Mouse (Mus musculus) kidney, embryonic 14.5 days (tissue): ENCODE measurements around the gene Rpl41. TPM values are rescaled to one million over a fixed set of nuclear protein-coding genes. Genes with fewer than 3 reads are reported as not detected.

ENCODE experiments used
- ATAC-seq: fragments of 200-750 bp; cut with Nextera tagmentation; 2 replicates; pipeline ENCODE4 v1.8.0; 2017; ENCODE audit warnings: moderate number of reproducible peaks, mild to moderate bottlenecking, moderate TSS enrichment, moderate library complexity; ENCODE audit not compliant: low FRiP score, low TSS enrichment
- H3K27ac ChIP-seq: fragments of 300-500 bp; sonication (generic); 2 replicates; pipeline ENCODE4 v1.5.1; 2014; ENCODE audit warnings: low read depth, mild to moderate bottlenecking, low read length, moderate library complexity, mixed read lengths
- H3K27me3 ChIP-seq: fragments of 300-500 bp; sonication (generic); 2 replicates; pipeline ENCODE4 v1.6.1; 2014; ENCODE audit warnings: mild to moderate bottlenecking, low read length; ENCODE audit not compliant: control insufficient read depth, insufficient read depth
- H3K36me3 ChIP-seq: fragments of 300-500 bp; sonication (generic); 2 replicates; pipeline ENCODE4 v1.6.1; 2014; ENCODE audit warnings: low read length, mixed read lengths; ENCODE audit not compliant: control insufficient read depth, insufficient read depth
- H3K4me1 ChIP-seq: fragments of 300-500 bp; sonication (generic); 2 replicates; pipeline ENCODE4 v1.6.1; 2014; ENCODE audit warnings: low read length, mixed read lengths; ENCODE audit not compliant: control insufficient read depth, insufficient read depth
- H3K4me2 ChIP-seq: fragments of 300-500 bp; sonication (generic); replicated peaks from 2 replicates; pipeline ENCODE4 v1.6.1; 2014; ENCODE audit warnings: low read depth, mild to moderate bottlenecking, low read length
- H3K4me3 ChIP-seq: fragments of 300-500 bp; sonication (generic); 2 replicates; pipeline ENCODE4 v1.5.1; 2014; ENCODE audit warnings: mild to moderate bottlenecking, low read length
- H3K9ac ChIP-seq: fragments of 300-500 bp; sonication (generic); 2 replicates; pipeline ENCODE4 v1.6.1; 2014; ENCODE audit warnings: low read depth, mild to moderate bottlenecking, low read length, moderate library complexity
- H3K9me3 ChIP-seq: fragments of 300-500 bp; sonication (generic); 2 replicates; pipeline ENCODE4 v1.6.1; 2016; ENCODE audit warnings: low read length; ENCODE audit not compliant: control insufficient read depth
- WGBS: fragments of 180-500 bp; shearing (Covaris S2); extraction: QIAGEN DNeasy Blood & Tissue Kit; methylation state at CpG from one replicate; pipeline ENCODE4 v1.1.7; 2014; 5-methylcytosine and 5-hydroxymethylcytosine counted together
- polyA plus RNA-seq: library from polyadenylated mRNA; unstranded; fragments of >200 nt; fragmentation: Nextera tagmentation; extraction: Ambion mirVana; gene quantifications from 2 replicates; pipeline ENCODE4 v1.2.1, GENCODE M21; 2014

Gene Rpl41
- polyA plus RNA-seq, 1 experiment from 2014 or later = 4,683 TPM

DNA sequence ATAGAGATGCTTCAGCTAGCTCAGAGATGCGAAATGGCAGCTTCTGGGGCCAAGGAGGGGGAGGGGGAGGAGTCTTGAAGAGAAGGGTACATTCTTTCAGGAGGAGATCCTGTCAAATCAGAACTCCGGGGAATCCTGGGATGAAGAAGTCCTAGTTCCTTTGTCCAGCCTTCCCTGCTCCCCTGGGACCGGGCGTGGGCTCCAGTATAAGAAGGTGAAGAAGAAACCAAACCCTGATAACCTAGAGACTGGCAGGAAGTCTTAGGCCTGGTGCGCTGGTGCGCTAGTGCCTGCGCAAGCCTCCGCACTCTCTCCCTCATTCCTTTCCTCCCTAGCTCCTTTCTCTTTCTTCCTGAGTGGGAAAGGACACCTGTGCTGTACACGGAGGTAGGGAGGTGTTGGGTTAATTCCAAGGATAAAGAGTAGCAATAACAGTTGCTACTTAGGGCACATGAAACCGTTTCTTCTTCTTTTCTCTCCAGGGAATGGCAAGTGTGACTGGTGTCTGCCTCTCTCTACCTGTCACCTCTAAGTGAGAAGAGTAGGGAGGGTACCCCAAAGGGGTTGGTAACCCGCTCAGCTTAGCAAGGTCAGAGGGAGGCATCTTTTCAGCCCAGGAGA, 24.9 kb downstream of the Rpl41 start:
- Histone ChIP-seq H3K4me3 (peak overlapping the region; percentile 70), H3K27ac (no peak overlapping the region), H3K9me3 (no peaks in the 10 kb centered on the region), H3K27me3 (peaks cover 7% of the 10 kb centered on the region), H3K4me2 (peak overlapping the region; percentile 99), H3K36me3 (peaks cover 3% of the 10 kb centered on the region; the same call in 1 of the 2 replicates), H3K9ac (peak overlapping the region; percentile 61; the same call in 1 of the 2 replicates), H3K4me1 (0 out of 2 replicates have a peak, but pooled peaks cover 8% of the 10 kb centered on the region)
- ATAC-seq = no peak
- WGBS = 7% methylated on average over 11 of the region's 11 CpGs

DNA sequence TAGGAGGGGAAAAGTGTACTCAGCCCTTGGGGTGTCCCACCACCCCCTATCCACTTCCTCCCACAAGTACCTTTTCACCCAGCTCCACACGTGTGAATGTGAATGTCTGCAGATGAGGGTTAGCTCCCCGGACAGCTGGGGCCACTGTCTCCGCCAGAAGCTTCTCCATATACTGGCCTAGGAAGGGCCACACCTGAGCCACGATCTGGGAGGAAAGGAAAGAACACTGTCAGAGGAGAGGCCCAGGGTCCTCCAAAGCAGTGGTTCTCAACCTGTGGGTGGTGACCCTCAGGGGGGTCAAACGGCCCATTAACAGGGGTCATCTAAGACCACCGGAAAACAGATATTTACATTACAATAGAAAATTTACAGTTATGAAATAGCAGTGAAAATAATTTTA, 26.8 kb downstream of the Rpl41 start:
- no peak for ATAC-seq
- WGBS = 80% methylated on average over 6 of the region's 6 CpGs
- no peaks in the 10 kb centered on the region for H3K9me3 ChIP-seq
- H3K9ac ChIP-seq = no peak overlapping the region
- H3K4me3 ChIP-seq = no peak overlapping the region
- H3K36me3 ChIP-seq = peaks cover 6% of the 10 kb centered on the region; the same call in 1 of the 2 replicates
- no peak overlapping the region for H3K27ac ChIP-seq
- 0 out of 2 replicates have a peak, but pooled peaks cover 8% of the 10 kb centered on the region for H3K4me1 ChIP-seq
- H3K4me2 ChIP-seq = no peak overlapping the region
- peaks cover 7% of the 10 kb centered on the region for H3K27me3 ChIP-seq

DNA sequence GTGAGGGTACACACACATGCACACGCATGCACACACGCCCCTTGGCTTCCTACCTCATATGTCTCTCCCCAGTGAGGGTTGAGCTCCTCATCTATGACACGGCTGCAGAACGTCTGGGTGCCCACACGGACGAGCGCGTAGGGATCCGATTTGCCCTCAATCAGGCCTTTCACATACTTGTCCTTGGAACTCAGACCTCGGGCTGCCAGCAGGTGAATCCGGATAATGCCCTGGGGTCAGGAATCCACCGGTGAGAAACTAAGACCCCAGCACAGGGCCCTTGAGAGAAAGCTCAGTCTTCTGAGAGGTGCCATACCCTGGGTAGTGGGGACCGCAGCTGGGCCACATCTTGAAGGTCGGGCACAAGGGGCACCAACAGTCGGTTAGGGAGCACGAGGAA, 28.5 kb downstream of the Rpl41 start:
- no peak for ATAC-seq
- Histone ChIP-seq H3K27ac (no peak overlapping the region), H3K36me3 (peaks cover 6% of the 10 kb centered on the region; the same call in 1 of the 2 replicates), H3K9ac (no peak overlapping the region), H3K27me3 (peaks cover 15% of the 10 kb centered on the region), H3K4me3 (no peak overlapping the region), H3K4me1 (0 out of 2 replicates have a peak, but pooled peaks cover 8% of the 10 kb centered on the region), H3K9me3 (no peaks in the 10 kb centered on the region), H3K4me2 (no peak overlapping the region)
- WGBS = 85% methylated on average over 16 of the region's 16 CpGs

DNA sequence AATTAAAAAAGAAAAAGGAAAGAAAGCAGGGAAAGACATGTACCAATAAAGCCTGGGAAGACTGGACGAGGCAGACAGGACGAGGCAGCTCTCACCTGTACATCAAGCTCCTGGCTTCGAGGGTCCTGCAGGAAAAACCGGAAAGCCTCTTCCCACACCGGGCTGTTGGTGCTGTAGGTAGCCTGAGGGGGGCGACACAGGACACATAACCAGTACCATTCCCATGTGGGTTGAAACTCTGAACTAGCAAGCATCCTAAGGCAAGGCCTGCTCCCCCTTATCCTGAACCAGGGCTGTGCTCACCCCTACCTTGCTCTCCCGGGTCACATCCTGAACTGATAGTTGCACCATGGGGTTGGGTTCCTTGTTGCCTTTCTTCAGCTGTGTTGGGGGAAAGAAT, 30.3 kb downstream of the Rpl41 start:
- Histone ChIP-seq H3K27ac (no peak overlapping the region), H3K27me3 (peaks cover 10% of the 10 kb centered on the region), H3K4me1 (0 out of 2 replicates have a peak, but pooled peaks cover 3% of the 10 kb centered on the region), H3K9ac (no peak overlapping the region), H3K4me3 (no peak overlapping the region), H3K4me2 (no peak overlapping the region), H3K9me3 (no peaks in the 10 kb centered on the region), H3K36me3 (peaks cover 6% of the 10 kb centered on the region; the same call in 1 of the 2 replicates)
- ATAC-seq = no peak
- WGBS = 76% methylated on average over 7 of the region's 7 CpGs

DNA sequence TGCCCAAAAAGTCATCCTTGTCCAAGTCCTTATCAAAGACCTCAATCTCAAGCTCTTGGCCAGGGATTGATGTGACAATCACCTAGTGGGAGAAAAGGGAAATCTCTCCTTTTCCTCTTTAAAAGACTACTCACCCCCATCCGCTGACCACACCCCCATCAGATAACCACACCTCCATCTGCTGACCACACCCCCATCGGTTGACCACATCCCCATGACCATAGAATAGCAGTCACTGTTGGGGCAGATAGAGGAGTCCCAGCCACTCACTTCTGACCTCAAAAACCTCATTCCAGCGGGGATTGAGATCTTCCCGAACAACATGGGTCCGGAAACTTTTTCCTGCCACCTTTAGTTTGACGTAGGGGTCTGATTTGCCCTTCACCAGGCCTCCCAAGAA, 32.4 kb downstream of the Rpl41 start:
- Histone ChIP-seq H3K9me3 (no peaks in the 10 kb centered on the region), H3K27ac (no peak overlapping the region), H3K4me1 (0 out of 2 replicates have a peak, but pooled peaks cover 3% of the 10 kb centered on the region), H3K36me3 (peaks cover 9% of the 10 kb centered on the region; the same call in 1 of the 2 replicates), H3K27me3 (peaks cover 8% of the 10 kb centered on the region), H3K4me3 (no peak overlapping the region), H3K4me2 (no peak overlapping the region), H3K9ac (no peak overlapping the region)
- 25% methylated on average over 6 of the region's 6 CpGs for WGBS
- ATAC-seq = no peak

DNA sequence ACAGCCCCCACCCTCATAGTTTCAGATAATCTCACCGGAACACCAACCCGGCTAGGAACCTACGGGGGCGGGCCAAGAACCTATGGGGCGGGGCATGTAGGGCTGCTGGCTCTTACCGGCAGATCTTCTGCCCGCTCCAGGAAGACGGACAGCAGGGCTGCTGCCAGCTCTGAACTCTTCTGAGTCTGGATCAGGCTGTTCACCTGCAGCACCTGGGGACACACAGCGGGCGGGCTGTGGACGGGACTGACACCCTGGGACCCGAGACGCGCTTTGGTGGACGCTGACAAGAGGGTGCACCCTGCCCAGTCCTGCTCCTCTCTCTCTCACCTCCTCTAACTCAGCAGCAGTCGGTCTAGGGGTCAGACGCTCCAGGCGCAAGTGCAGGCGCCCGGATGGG, 33.1 kb downstream of the Rpl41 start:
- H3K4me1 ChIP-seq = 0 out of 2 replicates have a peak, but pooled peaks cover 3% of the 10 kb centered on the region
- 0 out of 2 replicates have a peak overlapping the region, but pooled peaks have one; percentile 28 for H3K9ac ChIP-seq
- 23% methylated on average over 20 of the region's 20 CpGs for WGBS
- H3K4me2 ChIP-seq = peak overlapping the region; percentile 27
- 0 out of 2 replicates have a peak, but pooled peaks have one; percentile 33 for ATAC-seq
- H3K9me3 ChIP-seq = no peaks in the 10 kb centered on the region
- H3K27me3 ChIP-seq = peaks cover 8% of the 10 kb centered on the region
- H3K27ac ChIP-seq = no peak overlapping the region
- H3K36me3 ChIP-seq = peaks cover 11% of the 10 kb centered on the region; the same call in 1 of the 2 replicates
- peak overlapping the region; percentile 13; the same call in 1 of the 2 replicates for H3K4me3 ChIP-seq

DNA sequence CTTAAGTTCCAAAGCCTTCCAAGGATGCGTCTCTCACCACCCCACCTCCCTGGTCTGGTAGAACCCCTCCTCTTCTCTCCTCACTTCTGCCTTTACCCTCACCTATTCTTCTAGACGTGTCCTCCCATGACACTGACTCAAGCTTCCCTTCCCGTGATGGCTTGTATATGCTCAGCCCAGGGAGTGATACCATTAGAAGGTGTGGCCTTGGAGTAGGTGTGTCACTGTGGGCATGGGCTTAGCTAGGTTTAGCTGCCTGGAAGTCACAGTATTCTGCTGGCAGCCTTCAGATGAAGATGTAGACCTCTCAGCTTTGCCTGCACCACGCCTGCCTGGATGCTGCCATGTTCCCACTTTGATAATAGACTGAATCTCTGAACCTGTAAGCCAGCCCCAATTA, 34.1 kb downstream of the Rpl41 start:
- no peak for ATAC-seq
- Histone ChIP-seq H3K4me1 (0 out of 2 replicates have a peak, but pooled peaks cover 3% of the 10 kb centered on the region), H3K4me2 (no peak overlapping the region), H3K27me3 (peaks cover 8% of the 10 kb centered on the region), H3K4me3 (no peak overlapping the region), H3K36me3 (peaks cover 11% of the 10 kb centered on the region; the same call in 1 of the 2 replicates), H3K9me3 (no peaks in the 10 kb centered on the region), H3K9ac (no peak overlapping the region), H3K27ac (no peak overlapping the region)
- 88% methylated on average over 4 of the region's 4 CpGs for WGBS

DNA sequence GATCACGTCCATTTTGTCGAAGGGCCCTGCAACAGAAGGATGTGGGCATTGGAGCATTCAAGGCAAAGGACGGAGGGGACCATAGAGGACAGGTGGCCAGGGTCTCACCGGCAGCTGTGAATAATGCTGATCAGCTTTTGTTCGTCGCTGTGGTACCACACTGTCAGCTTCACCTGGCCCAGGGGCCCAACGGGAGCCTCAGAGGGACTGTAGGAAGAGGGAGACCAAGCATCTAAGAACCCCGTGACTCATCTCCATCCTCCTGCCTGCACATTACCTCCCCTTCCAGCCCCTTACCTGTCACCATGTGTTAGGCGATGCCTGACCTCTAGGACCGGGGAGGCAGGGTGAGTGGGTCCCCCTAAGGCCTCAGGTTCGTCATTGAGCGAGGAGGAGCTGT, 37.3 kb downstream of the Rpl41 start:
- no peak overlapping the region for H3K4me2 ChIP-seq
- ATAC-seq = no peak
- 82% methylated on average over 12 of the region's 12 CpGs for WGBS
- H3K27ac ChIP-seq = no peak overlapping the region
- H3K4me3 ChIP-seq = no peak overlapping the region
- H3K36me3 ChIP-seq = peaks cover 5% of the 10 kb centered on the region; the same call in 1 of the 2 replicates
- H3K4me1 ChIP-seq = 0 out of 2 replicates have a peak, but pooled peaks cover 3% of the 10 kb centered on the region
- H3K9me3 ChIP-seq = no peaks in the 10 kb centered on the region
- H3K27me3 ChIP-seq = peaks cover 8% of the 10 kb centered on the region
- H3K9ac ChIP-seq = no peak overlapping the region

DNA sequence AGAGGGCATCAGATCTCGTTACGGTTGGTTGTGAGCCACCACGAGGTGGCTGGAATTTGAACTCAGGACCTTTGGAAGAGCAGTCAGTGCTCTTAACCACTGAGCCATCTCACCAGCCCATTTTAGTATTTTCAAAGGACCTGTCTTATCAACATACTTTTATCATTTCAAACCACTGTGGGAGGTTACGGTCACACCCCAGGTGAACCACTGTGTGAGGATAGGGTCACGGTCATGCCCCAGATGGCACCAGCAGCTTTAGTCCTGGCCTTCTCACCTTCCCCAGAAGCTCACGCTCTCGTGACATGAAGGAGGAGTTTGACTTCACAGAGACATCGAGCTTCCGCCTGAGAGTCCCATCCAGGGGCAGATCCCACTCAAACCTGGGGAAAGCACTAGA, 37.9 kb downstream of the Rpl41 start:
- no peak overlapping the region for H3K9ac ChIP-seq
- H3K27me3 ChIP-seq = peaks cover 3% of the 10 kb centered on the region
- no peak overlapping the region for H3K27ac ChIP-seq
- H3K9me3 ChIP-seq = no peaks in the 10 kb centered on the region
- peaks cover 5% of the 10 kb centered on the region; the same call in 1 of the 2 replicates for H3K36me3 ChIP-seq
- WGBS = 82% methylated on average over 9 of the region's 9 CpGs
- H3K4me2 ChIP-seq = no peak overlapping the region
- H3K4me3 ChIP-seq = no peak overlapping the region
- ATAC-seq = no peak
- H3K4me1 ChIP-seq = 0 out of 2 replicates have a peak, but pooled peaks cover under 1% of the 10 kb centered on the region
